Mouse (Mus musculus): Measurements from ENCODE around the gene Olfr1380.
"Not testable (repeated sequence)": the region's sequence is repeated elsewhere in the genome, so short reads cannot be mapped to it uniquely, and the experiment has no call there.

Gene Olfr1380

GRCm38 (mm10) chr11:49556578-49556977 lies at the start of gene Olfr1380:
Gene Olfr1380 (plus strand): TSS chr11:49556878.
- not testable (repeated sequence) for DNase-seq (ENCODE audit: low read depth)

DNA sequence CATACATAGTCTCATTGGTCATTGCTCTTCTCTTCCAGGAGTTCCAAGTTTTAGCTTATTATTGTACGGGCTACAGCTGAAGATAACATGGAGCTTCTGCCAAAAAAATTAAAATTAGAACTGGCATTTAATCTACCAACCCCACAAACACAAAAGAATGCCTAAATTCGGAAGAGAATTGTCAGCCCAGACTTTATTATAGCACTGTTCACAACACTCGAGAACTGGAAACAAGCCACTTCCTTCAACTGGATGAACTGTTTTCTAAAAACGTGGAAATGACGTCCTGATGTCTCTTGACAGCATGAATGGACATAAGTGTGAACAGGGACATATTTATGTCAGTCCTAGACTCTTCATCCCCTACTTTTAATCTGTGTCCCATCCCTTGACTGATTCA lies 38.6 kb upstream of the Olfr1380 start:
- no peak for DNase-seq (ENCODE audit: low read depth)

DNA sequence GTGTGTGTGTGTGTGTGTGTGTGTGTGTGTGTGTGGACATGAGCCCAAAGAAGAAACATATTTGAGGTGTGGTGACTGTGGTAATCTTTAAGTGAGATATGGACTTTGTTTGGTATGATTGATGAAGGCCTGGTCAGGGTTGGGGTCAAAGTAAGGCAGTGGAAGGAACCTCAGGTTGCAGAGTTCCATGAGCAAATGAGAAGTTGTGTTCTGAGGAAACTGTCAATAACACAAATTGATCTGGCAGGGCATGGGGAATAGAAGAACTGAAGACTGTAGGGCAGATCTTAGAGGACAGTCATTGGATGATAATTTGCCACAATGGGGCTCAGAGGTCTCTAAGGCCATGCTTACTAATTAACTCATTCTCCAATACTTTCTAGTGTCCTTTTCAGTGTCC lies 37.3 kb upstream of the Olfr1380 start, which contains the start of gene Olfr1383:
TSS of gene Olfr1383 (plus strand) at position 301 of the 400 bp plus-strand sequence.
- DNase-seq (ENCODE audit: low read depth) = no peak

- DNase-seq (ENCODE audit: low read depth) = no peak
Measured at GRCm38 (mm10) chr11:49527947-49528346, 28.7 kb upstream of the Olfr1380 start, which contains the start of gene Olfr1382. Gene Olfr1382 (plus strand): TSS chr11:49528247.

GRCm38 (mm10) chr11:49532761-49533160 lies 23.9 kb upstream of the Olfr1380 start:
- DNase-seq (ENCODE audit: low read depth) = no peak

- DNase-seq (ENCODE audit: low read depth) = not testable (repeated sequence)
Measured at GRCm38 (mm10) chr11:49536631-49537030, 20.0 kb upstream of the Olfr1380 start.

DNA sequence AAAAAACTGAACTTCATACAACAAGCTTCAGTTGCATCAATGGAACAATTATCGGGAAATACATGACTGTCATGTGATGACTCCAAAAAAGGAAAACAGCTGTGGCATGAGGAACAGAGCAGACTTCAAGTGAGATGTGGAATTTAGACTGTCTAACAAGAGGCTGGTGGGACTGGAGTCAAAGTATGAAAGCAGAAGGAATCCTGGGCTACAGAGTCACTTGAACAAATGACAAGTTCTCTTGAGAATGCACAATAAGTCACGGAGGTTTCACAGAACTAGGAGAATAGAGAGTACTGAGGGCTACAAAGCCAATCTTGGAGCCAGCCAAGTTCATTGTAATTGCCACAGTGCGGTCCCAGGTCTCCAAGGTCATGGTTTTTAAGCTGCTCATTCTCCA lies 13.5 kb upstream of the Olfr1380 start, which contains the start of gene Olfr1381:
TSS of gene Olfr1381 (plus strand) at position 301 of the 400 bp plus-strand sequence.
- not testable (repeated sequence) for DNase-seq (ENCODE audit: low read depth)

DNA sequence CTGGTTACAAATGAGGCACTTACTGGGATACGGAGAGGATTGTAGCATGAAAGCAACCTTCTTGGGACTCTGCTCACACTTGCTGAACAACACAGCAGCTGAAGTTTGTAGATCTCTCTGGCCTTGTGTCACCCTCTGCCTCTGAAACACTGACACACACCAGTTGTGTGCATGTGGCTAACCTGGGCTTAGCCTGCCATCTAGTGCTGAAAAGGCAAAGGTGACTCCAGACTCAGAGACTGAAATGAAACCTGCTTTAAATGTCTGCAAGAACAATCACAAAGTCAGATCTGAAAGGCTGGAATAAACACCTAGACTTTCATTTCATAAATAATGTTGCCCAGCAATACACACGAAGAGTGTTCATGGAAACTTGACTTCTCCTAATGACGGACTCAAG lies 2.6 kb upstream of the Olfr1380 start:
- not testable (repeated sequence) for DNase-seq (ENCODE audit: low read depth)

DNA sequence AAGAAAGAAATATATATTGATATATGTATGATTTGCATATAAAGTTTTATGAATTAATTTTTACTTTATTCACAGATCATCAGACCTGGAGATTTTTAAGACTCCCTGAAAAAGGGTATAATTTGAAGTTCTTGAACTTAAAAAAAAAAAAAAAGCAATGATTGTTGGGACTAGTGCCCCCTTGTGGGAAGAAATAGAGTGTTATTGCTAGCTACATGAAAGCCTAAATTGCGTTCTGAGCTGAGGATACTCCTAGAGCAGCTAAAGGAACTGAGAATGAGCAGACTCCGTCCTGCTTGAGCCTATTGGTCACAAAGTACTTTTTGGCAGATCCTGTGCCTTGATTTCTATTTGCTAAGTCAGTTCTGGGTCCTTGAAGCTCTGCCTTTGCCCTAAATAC lies 18.4 kb downstream of the Olfr1380 start:
- not testable (repeated sequence) for DNase-seq (ENCODE audit: low read depth)

DNA sequence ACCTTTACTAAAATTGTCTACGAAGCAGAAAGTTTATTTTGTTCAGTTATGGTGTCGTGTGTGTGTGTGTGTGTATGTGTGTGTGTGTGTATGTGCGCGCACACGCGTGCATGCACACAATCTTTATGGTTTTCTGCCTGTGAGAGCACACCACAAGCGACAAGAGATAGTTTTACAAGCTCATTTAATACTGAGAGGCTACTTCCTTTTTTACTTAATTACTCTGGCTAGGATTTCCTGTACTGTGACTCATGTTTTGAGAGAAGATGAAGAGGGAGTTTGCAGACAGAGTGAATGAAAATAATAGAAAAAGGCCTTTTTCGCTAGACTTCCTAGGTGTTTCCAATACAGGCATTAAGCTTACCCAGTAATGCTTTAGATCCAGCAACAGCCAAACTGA lies 23.8 kb downstream of the Olfr1380 start:
- not testable (repeated sequence) for DNase-seq (ENCODE audit: low read depth)

DNA sequence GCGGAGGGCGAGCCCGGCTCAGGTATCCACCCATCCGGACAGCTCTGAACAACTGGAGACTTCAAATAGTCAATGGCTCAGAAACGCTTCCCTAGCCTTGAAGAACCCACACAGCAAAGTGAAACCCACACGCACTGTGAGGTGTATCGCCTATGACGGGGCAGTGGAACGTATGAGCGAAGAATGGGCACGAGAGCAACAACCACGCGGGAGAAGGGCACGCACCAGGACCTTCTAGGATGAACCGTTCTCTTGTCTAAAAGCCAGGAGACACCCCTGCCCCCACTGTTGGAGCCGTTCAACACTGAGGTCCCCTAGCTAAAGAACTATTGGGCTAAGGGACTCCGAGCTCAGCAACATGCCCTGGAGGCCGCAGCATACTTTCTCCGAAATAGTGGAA lies 33.5 kb downstream of the Olfr1380 start:
- DNase-seq (ENCODE audit: low read depth) = no peak

DNA sequence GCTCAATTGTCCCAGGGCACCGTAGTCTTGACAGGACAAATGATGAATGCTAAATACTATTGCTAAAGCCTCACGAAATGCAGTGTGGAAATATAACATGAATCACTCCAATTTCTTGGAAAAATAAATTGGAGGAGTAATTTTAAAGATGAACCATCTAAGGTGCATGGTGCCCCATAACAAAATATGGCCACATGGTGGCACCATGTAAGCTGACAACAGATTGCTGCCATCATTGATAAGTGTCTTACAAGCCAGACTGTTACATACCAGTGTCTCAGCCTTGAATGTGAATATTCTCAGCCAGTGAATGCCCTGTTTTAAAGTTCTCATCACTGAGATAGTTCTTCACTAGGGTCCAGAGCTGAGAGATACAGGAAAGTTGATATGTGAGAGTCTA lies 40.5 kb downstream of the Olfr1380 start:
- not testable (repeated sequence) for DNase-seq (ENCODE audit: low read depth)

GRCm38 (mm10) chr11:49608306-49608705 lies 51.6 kb downstream of the Olfr1380 start:
- not testable (repeated sequence) for DNase-seq (ENCODE audit: low read depth)

DNA sequence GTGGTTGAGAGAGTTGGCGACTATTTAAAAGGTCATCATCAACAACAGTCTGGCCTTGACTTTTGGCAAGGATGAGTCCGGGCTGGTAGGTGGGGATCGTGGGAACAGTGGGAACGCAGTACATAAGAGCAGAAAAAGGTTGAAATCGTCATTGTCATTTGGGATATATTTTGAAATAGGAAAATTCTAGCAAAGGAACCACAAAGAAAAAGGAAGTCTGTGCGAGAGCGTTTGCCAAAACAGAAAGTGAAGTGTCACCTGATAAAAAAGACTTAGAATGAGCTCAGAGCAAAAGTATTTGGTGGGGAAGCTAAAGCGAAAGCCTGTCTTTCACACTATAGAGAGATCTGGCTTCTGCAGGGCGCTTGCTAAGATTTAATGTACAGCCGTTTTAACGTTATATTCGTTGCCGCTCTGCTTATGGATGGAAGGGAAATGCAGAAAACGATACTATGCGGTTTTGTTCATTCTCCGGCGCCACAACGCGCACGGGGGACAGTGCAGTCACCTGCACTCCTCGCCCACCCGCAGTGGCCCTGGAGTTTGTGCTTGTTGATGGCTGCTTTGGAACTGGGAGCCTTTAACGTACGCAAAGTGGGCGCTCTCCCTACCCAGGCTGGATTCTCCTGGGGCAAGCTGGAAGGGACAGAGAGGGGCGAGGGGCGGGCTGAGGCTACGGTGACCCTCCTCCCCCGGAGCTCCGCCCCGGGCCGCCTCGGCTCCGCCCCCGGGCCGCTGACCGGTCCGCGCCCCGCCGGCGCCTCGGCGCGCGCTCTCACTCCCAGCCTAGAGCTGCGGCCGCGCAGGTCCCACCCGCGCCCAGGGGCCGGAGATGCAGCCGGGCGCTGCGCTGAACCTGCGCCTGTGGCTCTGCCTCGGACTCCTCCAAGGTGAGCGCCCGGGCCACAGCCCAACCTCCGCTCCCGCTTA lies 52.5 kb downstream of the Olfr1380 start, which contains the start of gene Flt4:
TSS of gene Flt4 (plus strand) at position 326 of the 930 bp plus-strand sequence.
- DNase-seq (ENCODE audit: low read depth) = not testable (repeated sequence)

GRCm38 (mm10) chr11:49609868-49610824 lies 53.5 kb downstream of the Olfr1380 start:
- not testable (repeated sequence) for DNase-seq (ENCODE audit: low read depth)

DNA sequence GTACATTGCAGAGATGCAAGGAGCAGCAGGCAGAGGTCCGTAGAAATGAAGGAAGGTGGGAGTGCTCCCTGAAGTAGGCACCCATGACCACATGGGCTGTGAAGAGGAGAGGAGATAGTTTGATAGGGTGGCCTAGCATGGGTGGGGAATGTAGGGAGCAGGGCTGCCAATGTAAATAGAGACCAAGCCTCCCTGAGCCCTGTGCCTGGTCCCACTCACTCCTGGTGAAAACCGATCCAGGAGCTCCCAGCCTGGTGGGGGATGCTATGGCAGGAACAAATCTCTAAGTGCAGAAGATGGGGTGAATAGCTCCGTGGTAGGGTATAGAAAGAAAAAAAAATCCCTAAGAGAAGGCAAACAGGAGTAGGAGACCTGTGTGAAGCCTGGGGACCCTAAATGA lies 54.7 kb downstream of the Olfr1380 start:
- not testable (repeated sequence) for DNase-seq (ENCODE audit: low read depth)

DNA sequence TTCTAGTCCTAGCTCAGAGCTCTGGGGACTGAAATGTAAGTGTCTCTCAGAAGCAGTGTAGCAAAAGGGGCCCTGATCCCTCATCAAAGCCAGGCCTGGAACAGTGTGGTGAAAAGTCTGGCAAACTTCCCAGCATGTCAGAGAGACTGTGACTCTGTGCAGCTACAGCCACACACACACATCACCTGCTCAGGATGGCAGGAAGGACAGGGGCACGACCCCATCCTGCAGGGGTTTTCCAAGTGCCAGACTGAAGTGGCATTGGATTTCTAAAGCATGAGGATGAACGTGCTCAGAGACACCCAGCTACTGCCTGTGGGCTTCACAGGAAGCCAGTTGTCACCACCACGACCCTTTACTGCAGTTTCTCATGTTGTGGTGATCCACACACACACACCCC lies 55.5 kb downstream of the Olfr1380 start:
- no peak for DNase-seq (ENCODE audit: low read depth)

- no peak for DNase-seq (ENCODE audit: low read depth)
Measured at GRCm38 (mm10) chr11:49613349-49613748, 56.7 kb downstream of the Olfr1380 start.

All from fibroblast of lung, adult 2 months (primary cell).